Mouse (Mus musculus) CD4-positive, CD25-positive, alpha-beta regulatory T cell, adult 9 weeks (primary cell): ENCODE data around the gene Ybx3. TPM values are rescaled to one million over a fixed set of nuclear protein-coding genes. Genes with fewer than 3 reads are reported as not detected.

ENCODE experiments used
- polyA plus RNA-seq: library from polyadenylated mRNA; unstranded; fragments of 100-300 nt; shearing (Covaris generic); gene quantifications from one replicate; pipeline ENCODE4 v1.2.1, GENCODE M21; 2017

Gene Ybx3
- polyA plus RNA-seq, result 6.9 TPM

DNA sequence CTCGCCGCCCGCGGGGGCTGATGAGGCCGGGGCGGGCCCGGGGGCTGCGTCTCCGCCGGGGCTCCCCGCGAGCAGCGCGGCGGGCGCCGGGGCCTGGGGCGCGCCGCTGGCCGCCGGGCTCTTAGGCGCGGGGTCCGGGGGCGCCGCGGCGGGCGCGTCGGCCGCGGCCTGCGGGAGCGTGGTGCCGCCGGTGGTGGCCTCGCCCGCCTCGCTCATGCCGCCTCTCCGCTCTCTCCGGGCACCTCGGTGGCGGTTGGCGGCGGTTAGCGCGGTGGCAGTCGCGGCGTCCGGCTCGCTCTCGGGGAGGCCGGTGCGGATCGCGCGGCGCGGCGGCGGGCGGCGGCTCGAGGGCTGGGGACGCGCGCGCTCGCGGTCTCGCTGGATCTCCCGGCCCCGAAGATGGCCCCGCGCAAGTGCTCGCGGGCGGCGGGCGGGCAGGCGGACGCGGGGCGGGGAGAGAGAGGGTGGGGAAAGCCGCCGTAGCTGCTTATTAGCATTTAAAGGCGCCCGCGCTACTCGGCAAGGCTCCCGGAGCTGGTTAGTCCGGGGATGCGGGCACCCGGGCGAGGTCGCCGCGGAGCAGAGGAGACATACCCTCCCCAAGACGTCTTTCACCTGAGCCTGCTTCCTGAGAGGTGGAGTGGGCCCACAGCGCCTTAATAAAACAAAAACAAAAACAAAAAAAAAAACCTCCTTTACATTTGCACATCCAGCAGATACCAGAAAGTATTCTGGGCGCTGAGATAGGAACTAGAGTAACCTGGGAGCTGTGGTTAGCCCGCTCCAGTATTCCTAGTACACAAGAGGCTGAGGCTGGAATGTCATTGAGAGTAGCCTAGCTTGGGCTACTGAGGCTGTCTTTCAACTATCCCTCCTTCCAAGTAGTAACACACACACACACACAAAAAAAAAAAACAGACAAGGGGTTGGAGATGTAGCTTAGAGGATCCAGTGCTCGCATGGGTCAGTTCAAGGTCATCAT lies at the start of gene Ybx3:
Gene Ybx3 (minus strand): TSS at position 437 of the 982 bp plus-strand sequence.

DNA sequence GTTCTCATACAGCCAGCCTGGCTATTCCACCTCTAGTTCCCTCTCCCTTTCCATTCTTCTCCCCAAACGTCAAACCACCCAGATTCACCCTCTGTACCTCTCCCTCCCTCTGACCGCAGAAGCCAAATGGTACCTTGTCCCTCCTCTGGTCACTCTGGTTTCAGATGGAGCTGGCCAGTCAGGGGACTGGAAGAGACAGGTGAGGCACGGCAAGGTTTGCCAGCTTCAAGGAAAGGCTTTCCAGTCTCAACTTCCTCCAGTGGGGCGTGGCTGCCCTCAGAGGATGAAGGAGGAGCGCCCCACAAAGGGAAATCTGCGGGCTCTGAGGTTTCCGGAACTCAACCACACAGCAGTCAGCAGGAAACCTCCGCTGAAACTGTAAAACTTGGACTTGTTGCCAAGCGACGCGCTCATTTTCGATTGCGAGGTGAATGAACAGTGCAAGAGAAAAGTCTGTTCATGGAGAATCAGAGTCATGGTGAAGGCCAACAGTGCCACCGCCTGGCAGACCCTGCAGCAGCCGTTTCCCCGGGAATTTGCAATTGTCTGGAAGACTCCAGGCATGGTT lies 34.8 kb downstream of the Ybx3 start, which contains the start of gene Styk1:
Gene Styk1 (minus strand): TSS at position 246 of the 568 bp plus-strand sequence.

Other genes starting within 250 kb of the Ybx3 start
- gene Klra2, start 141.1 kb downstream of the Ybx3 start, polyA plus RNA-seq, result not detected
- 28.8 TPM for gene Magohb, start 95.2 kb downstream of the Ybx3 start, polyA plus RNA-seq
- gene Styk1, start 34.9 kb downstream of the Ybx3 start, polyA plus RNA-seq, result 0.21 TPM
- gene 5430401F13Rik, start 97.9 kb upstream of the Ybx3 start, polyA plus RNA-seq, result not detected
- gene Gm6619, start 97.9 kb upstream of the Ybx3 start, polyA plus RNA-seq, result 0.47 TPM
- gene Tas2r130, start 242.4 kb upstream of the Ybx3 start, polyA plus RNA-seq, result not detected